Mouse (Mus musculus) spleen, adult 2 months (tissue): ENCODE results near the gene Plcxd2.

Source experiments
- CTCF ChIP-seq: fragments of 200-500 bp; IDR thresholded peaks from 2 replicates; pipeline ENCODE4 v1.5.1; 2011; ENCODE audit warnings: mild to moderate bottlenecking, inconsistent platforms; ENCODE audit not compliant: insufficient read depth, insufficient read length, insufficient replicate concordance; ENCODE audit errors: extremely low read depth
- POLR2A ChIP-seq: fragments of 200-500 bp; IDR thresholded peaks from 2 replicates; pipeline ENCODE4 v1.6.1; 2011; ENCODE audit warnings: low read depth, low read length, inconsistent platforms

- TF ChIP-seq POLR2A (no peak), CTCF (no peak)
Observed at GRCm38 (mm10) chr16:46022958-46023491, 13.0 kb upstream of the Plcxd2 start.
